Mouse (Mus musculus): ENCODE data around the gene Stam2. TPM values are rescaled to one million over a fixed set of nuclear protein-coding genes. Genes with fewer than 3 reads are reported as not detected.
A peak's percentile ranks its signal among the peaks of the same experiment; 100 is the strongest.

Stam2 gene
- polyA plus RNA-seq, 2 experiments = 17.2 to 33.1 TPM

GRCm38 (mm10) chr2:52774373-52774772, 32.3 kb upstream of the Stam2 start:
- no peak overlapping the region for H3K9ac ChIP-seq (ENCODE audit: low read depth, low read length, severe bottlenecking)
- DNase-seq (ENCODE audit: low spot score) = no peak
- no peak for TF ChIP-seq POLR2A (IDR thresholded peaks at IDR 0.05; ENCODE audit: borderline replicate concordance, extremely low read depth, insufficient read depth, insufficient read length)
- no peaks in the 10 kb centered on the region for H3K4me1 ChIP-seq (ENCODE audit: control insufficient read depth, insufficient read depth, low read length)
- no peak overlapping the region for H3K4me2 ChIP-seq (replicated peaks; ENCODE audit: low read depth, low read length, severe bottlenecking)
- no peak overlapping the region for H3K27ac ChIP-seq (replicated peaks; ENCODE audit: low read depth, low read length)
- no peaks in the 10 kb centered on the region for H3K9me3 ChIP-seq (ENCODE audit: control insufficient read depth, low read length)
- no peak for ATAC-seq (ENCODE audit: low FRiP score, low read depth)
- WGBS = 63% methylated on average over 1 of the region's 1 CpGs
- no peaks in the 10 kb centered on the region for H3K36me3 ChIP-seq (ENCODE audit: control insufficient read depth, insufficient read depth, low read length)
- H3K4me3 ChIP-seq (replicated peaks; ENCODE audit: low read length) = no peak overlapping the region
- H3K27me3 ChIP-seq (ENCODE audit: control insufficient read depth, insufficient read depth, low read length) = no peaks in the 10 kb centered on the region

DNA sequence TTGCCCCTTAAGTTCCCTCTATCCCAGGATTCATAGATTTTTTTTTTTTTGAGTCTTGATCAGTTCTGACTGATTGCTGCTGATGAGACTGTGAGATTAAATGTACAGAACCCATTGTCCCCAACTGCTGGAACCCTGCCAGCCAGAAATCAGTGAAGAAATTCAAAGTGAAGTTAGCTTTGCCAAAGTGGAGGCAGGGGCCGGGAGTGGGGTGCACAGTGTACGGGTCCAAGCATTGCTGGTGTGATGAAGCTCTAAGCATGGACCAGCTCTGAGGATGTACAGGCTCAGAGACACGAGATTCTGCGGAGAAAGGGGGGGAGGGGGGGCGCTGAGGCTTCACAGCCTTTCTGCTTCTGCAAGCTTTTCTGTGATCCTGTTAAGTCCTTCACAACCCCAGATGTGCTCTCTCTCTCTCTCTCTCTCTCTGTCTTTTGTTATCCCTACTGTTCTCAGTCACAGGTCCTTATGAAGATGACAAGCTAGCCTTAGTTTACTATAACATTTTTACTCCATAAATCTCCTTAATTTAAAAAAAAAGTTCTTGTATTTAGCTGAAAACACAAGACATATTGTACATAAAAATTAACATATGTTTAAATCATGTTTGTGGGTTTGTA, 30.8 kb upstream of the Stam2 start:
- ATAC-seq (ENCODE audit: low FRiP score, low read depth) (no peak), DNase-seq (ENCODE audit: low spot score) (no peak)
- no peaks in the 10 kb centered on the region for H3K4me1 ChIP-seq (ENCODE audit: control insufficient read depth, insufficient read depth, low read length)
- 36% methylated on average over 5 of the region's 5 CpGs for WGBS
- H3K4me3 ChIP-seq (replicated peaks; ENCODE audit: low read length) = no peak overlapping the region
- no peaks in the 10 kb centered on the region for H3K9me3 ChIP-seq (ENCODE audit: control insufficient read depth, low read length)
- no peaks in the 10 kb centered on the region for H3K36me3 ChIP-seq (ENCODE audit: control insufficient read depth, insufficient read depth, low read length)
- H3K4me2 ChIP-seq (replicated peaks; ENCODE audit: low read depth, low read length, severe bottlenecking) = no peak overlapping the region
- H3K27ac ChIP-seq (replicated peaks; ENCODE audit: low read depth, low read length) = no peak overlapping the region
- no peak overlapping the region for H3K9ac ChIP-seq (ENCODE audit: low read depth, low read length, severe bottlenecking)
- no peak for TF ChIP-seq POLR2A (IDR thresholded peaks at IDR 0.05; ENCODE audit: borderline replicate concordance, extremely low read depth, insufficient read depth, insufficient read length)
- H3K27me3 ChIP-seq (ENCODE audit: control insufficient read depth, insufficient read depth, low read length) = no peaks in the 10 kb centered on the region

DNA sequence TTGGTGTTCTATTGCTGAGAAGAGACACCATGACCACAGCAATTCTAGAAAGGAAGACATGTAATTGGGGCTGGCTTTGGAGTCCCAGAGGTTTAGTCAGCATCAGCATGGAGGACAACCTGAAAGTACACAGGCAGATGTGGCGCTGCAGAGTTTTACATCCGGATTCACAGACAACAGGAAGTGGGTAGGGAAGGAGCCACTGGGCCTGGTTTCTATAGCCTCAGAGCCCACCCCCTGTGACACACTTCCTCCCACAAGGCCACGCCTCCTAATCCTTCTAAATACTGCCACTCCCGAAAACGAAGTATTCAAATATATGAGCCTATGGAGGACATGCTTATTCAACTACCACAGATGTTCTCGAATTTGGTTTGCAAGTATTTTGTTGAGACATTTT, 23.0 kb upstream of the Stam2 start:
- 92% methylated on average over 6 of the region's 6 CpGs for WGBS
- Histone ChIP-seq H3K27ac (replicated peaks; ENCODE audit: low read depth, low read length) (no peak overlapping the region), H3K4me2 (replicated peaks; ENCODE audit: low read depth, low read length, severe bottlenecking) (no peak overlapping the region), H3K4me3 (replicated peaks; ENCODE audit: low read length) (no peak overlapping the region), H3K27me3 (ENCODE audit: control insufficient read depth, insufficient read depth, low read length) (no peaks in the 10 kb centered on the region), H3K36me3 (ENCODE audit: control insufficient read depth, insufficient read depth, low read length) (no peaks in the 10 kb centered on the region), H3K4me1 (ENCODE audit: control insufficient read depth, insufficient read depth, low read length) (no peaks in the 10 kb centered on the region), H3K9me3 (ENCODE audit: control insufficient read depth, low read length) (no peaks in the 10 kb centered on the region), H3K9ac (ENCODE audit: low read depth, low read length, severe bottlenecking) (no peak overlapping the region)
- TF ChIP-seq POLR2A (IDR thresholded peaks at IDR 0.05; ENCODE audit: borderline replicate concordance, extremely low read depth, insufficient read depth, insufficient read length) = no peak
- no peak for ATAC-seq (ENCODE audit: low FRiP score, low read depth)
- no peak for DNase-seq (ENCODE audit: low spot score)

DNA sequence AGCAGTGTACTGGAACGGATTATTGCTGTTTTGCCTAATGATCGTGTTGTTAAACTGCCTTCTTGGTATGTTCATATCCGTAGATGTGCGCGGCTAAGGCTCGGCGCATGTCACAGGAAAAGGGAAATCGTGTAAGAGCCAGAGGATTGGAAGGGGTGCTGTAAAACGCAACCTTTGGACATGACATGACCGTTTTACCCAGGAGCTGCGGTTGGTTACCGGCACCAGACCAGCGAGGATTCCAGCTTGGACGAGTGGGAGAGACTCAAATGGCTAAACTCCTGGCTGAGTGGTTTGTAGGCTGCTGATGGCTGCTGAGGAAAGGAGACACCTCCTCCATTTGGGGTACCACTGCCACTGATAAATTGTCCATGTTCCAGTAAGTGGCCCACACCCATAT, 21.8 kb upstream of the Stam2 start:
- Histone ChIP-seq H3K27ac (replicated peaks; ENCODE audit: low read depth, low read length) (no peak overlapping the region), H3K9ac (ENCODE audit: low read depth, low read length, severe bottlenecking) (no peak overlapping the region), H3K4me3 (replicated peaks; ENCODE audit: low read length) (no peak overlapping the region), H3K4me1 (ENCODE audit: control insufficient read depth, insufficient read depth, low read length) (no peaks in the 10 kb centered on the region), H3K36me3 (ENCODE audit: control insufficient read depth, insufficient read depth, low read length) (no peaks in the 10 kb centered on the region), H3K27me3 (ENCODE audit: control insufficient read depth, insufficient read depth, low read length) (no peaks in the 10 kb centered on the region), H3K9me3 (ENCODE audit: control insufficient read depth, low read length) (no peaks in the 10 kb centered on the region), H3K4me2 (replicated peaks; ENCODE audit: low read depth, low read length, severe bottlenecking) (peak overlapping the region; percentile 42; the same call in 1 of the 2 replicates)
- WGBS = 51% methylated on average over 14 of the region's 14 CpGs
- DNase-seq (ENCODE audit: low spot score) (peak; percentile 28), ATAC-seq (ENCODE audit: low FRiP score, low read depth) (no peak)
- TF ChIP-seq POLR2A (IDR thresholded peaks at IDR 0.05; ENCODE audit: borderline replicate concordance, extremely low read depth, insufficient read depth, insufficient read length) = no peak

DNA sequence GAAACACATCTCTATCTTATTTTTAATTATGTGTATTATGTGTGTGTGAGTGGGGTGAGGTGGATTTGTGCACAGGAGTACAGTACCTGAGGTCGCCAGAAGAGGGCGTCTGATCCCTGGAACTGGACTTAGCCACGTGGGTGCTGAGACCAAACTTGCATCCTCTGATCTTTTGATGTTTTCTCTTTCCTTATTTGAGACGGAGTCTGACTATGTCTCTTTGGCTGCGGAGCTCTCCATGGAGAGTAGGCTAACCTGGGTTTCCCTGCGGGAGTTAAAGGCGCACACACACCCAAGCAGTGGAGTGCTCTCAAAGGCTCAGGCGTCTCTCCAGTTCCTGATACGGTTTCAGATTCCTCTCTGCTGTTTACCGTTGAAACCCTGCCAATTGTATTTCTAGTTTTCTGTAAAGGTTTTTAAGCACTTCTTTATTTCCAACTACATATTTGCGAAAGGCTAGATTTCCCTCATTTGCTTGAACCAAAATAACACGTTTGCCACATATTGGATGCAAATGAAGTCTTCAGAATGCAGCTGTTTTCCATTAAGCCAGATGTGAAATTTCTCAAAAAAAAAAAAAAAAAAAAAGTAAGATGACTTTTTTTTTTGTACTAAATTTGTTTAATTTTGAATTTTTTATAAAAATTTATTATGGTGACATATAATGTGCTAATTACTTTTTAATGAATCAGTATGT, 21.1 kb upstream of the Stam2 start:
- WGBS = 4% methylated on average over 12 of the region's 12 CpGs
- Histone ChIP-seq H3K9ac (ENCODE audit: low read depth, low read length, severe bottlenecking) (no peak overlapping the region), H3K36me3 (ENCODE audit: control insufficient read depth, insufficient read depth, low read length) (no peaks in the 10 kb centered on the region), H3K4me1 (ENCODE audit: control insufficient read depth, insufficient read depth, low read length) (no peaks in the 10 kb centered on the region), H3K27ac (replicated peaks; ENCODE audit: low read depth, low read length) (no peak overlapping the region), H3K4me3 (replicated peaks; ENCODE audit: low read length) (peak overlapping the region; percentile 30), H3K27me3 (ENCODE audit: control insufficient read depth, insufficient read depth, low read length) (no peaks in the 10 kb centered on the region), H3K9me3 (ENCODE audit: control insufficient read depth, low read length) (no peaks in the 10 kb centered on the region), H3K4me2 (replicated peaks; ENCODE audit: low read depth, low read length, severe bottlenecking) (peak overlapping the region; percentile 57)
- TF ChIP-seq POLR2A (IDR thresholded peaks at IDR 0.05; ENCODE audit: borderline replicate concordance, extremely low read depth, insufficient read depth, insufficient read length) = no peak
- DNase-seq (ENCODE audit: low spot score) = peak; percentile 74
- peak; percentile 82; the same call in 1 of the 2 replicates for ATAC-seq (ENCODE audit: low FRiP score, low read depth)

All from limb, embryonic 14.5 days (tissue).